In genomic region chr4:81465172-81465571, GRCm38 (mm10) we compare ENCODE assay signal across 24 mouse cellular contexts. TPM values are rescaled to one million over a fixed set of nuclear protein-coding genes. Genes with fewer than 3 reads are reported as not detected.
DNase-seq lines count a peak whose midpoint lies in the region; ATAC-seq lines count a peak whose summit lies in the region.
"Had no signal": no experiment of that assay in that cellular context is flagged by ENCODE, and none has a peak within 500 bp of the region (broad histone marks: within the 10 kb centered on the region; RNA-seq: fewer than 3 reads in every experiment).

No protein-coding gene starts in this region.

- no peak overlapping the region for H3K9ac ChIP-seq in midbrain, embryonic 11.5 days (ENCODE audit: low read length)
- no peak overlapping the region for H3K9ac ChIP-seq in midbrain, embryonic 14.5 days (replicated peaks; ENCODE audit: low read length)
- H3K9ac ChIP-seq: forebrain, postnatal 0 days; heart, embryonic 13.5 days; hindbrain, embryonic 12.5 days; hindbrain, embryonic 15.5 days had no signal

- no peak overlapping the region for H3K4me2 ChIP-seq in midbrain, embryonic 11.5 days
- no peak overlapping the region for H3K4me2 ChIP-seq in midbrain, embryonic 14.5 days (ENCODE audit: low read length)
- H3K4me2 ChIP-seq: heart, embryonic 13.5 days; hindbrain, embryonic 12.5 days; hindbrain, embryonic 15.5 days had no signal

- no peaks in the 10 kb centered on the region for H3K4me1 ChIP-seq in midbrain, embryonic 11.5 days (ENCODE audit: control insufficient read depth, insufficient read depth, low read length)
- no peaks in the 10 kb centered on the region for H3K4me1 ChIP-seq in midbrain, embryonic 14.5 days (ENCODE audit: control insufficient read depth, insufficient read depth, low read length)
- H3K4me1 ChIP-seq in brown adipose tissue, adult 24 weeks (ENCODE audit: control insufficient read depth, insufficient read depth, insufficient read length, low read length): 0 out of 2 replicates have a peak, but pooled peaks cover 3% of the 10 kb centered on the region
- H3K4me1 ChIP-seq: heart, embryonic 10.5 days; hindbrain, embryonic 12.5 days; hindbrain, embryonic 15.5 days had no signal

- H3K36me3 ChIP-seq in midbrain, embryonic 11.5 days (ENCODE audit: control insufficient read depth, insufficient read depth, low read length): no peaks in the 10 kb centered on the region
- H3K36me3 ChIP-seq in midbrain, embryonic 14.5 days (ENCODE audit: control insufficient read depth, insufficient read depth, low read length): no peaks in the 10 kb centered on the region
- H3K36me3 ChIP-seq: G1E; heart, embryonic 10.5 days; heart, embryonic 13.5 days; hindbrain, embryonic 12.5 days; hindbrain, embryonic 15.5 days had no signal

- no peak overlapping the region for H3K27ac ChIP-seq in midbrain, embryonic 11.5 days (ENCODE audit: low read depth, low read length)
- H3K27ac ChIP-seq in midbrain, embryonic 14.5 days (replicated peaks; ENCODE audit: low read depth, low read length): no peak overlapping the region
- H3K27ac ChIP-seq in brown adipose tissue, adult 24 weeks (replicated peaks; ENCODE audit: low read depth, low read length): peak overlapping the region; percentile 26; the same call in 1 of the 2 replicates
- H3K27ac ChIP-seq: heart, adult 2 months; heart, embryonic 10.5 days; heart, embryonic 13.5 days; hindbrain, embryonic 12.5 days; hindbrain, embryonic 15.5 days had no signal

- no peaks in the 10 kb centered on the region for H3K27me3 ChIP-seq in midbrain, embryonic 11.5 days (ENCODE audit: control insufficient read depth, insufficient read depth, low read length)
- H3K27me3 ChIP-seq in midbrain, embryonic 14.5 days (ENCODE audit: control insufficient read depth, insufficient read depth, low read length): no peaks in the 10 kb centered on the region
- H3K27me3 ChIP-seq: CH12.LX; heart, embryonic 13.5 days; hindbrain, embryonic 12.5 days; hindbrain, embryonic 15.5 days had no signal

- WGBS in midbrain, embryonic 11.5 days: 91% methylated on average over 3 of the region's 3 CpGs
- WGBS in midbrain, embryonic 14.5 days: 92% methylated on average over 3 of the region's 3 CpGs

- no peak overlapping the region for H3K4me3 ChIP-seq in midbrain, embryonic 11.5 days (ENCODE audit: low read depth, low read length)
- H3K4me3 ChIP-seq in midbrain, embryonic 14.5 days (replicated peaks; ENCODE audit: low read depth, low read length): no peak overlapping the region
- no peak overlapping the region for H3K4me3 ChIP-seq in brown adipose tissue, adult 24 weeks (ENCODE audit: insufficient read depth, low read depth, low read length)
- H3K4me3 ChIP-seq: heart, adult 2 months; heart, embryonic 10.5 days; heart, embryonic 13.5 days; hindbrain, embryonic 12.5 days; hindbrain, embryonic 15.5 days had no signal

- peak; percentile 36 for DNase-seq in adrenal gland, postnatal 14 days
- DNase-seq in adrenal gland, adult 2 months: no peak
- peak; percentile 33 for DNase-seq in midbrain, embryonic 11.5 days (ENCODE audit: low spot score, missing footprints)
- no peak for DNase-seq in midbrain, embryonic 14.5 days
- no peak for DNase-seq in frontal cortex, postnatal 14 days (ENCODE audit: low spot score in 2 of 2)
- DNase-seq: adrenal gland, postnatal 25 days; B cell, adult 2 months; cerebellum, adult 18-20 months; cerebellum, adult 9-10 months; cerebellum, postnatal 14 days; forebrain, postnatal 0 days; gastrocnemius, postnatal 25 days; heart, adult 2 months; heart, postnatal 14 days; kidney, adult 11 months had no signal

- ATAC-seq in midbrain, embryonic 11.5 days (ENCODE audit: low FRiP score): no peak
- no peak for ATAC-seq in midbrain, embryonic 14.5 days (ENCODE audit: low FRiP score, low TSS enrichment)
- ATAC-seq: forebrain, embryonic 14.5 days; forebrain, postnatal 0 days; Patski had no signal

- no peaks in the 10 kb centered on the region for H3K9me3 ChIP-seq in midbrain, embryonic 11.5 days (ENCODE audit: control insufficient read depth, low read length)
- no peaks in the 10 kb centered on the region for H3K9me3 ChIP-seq in midbrain, embryonic 14.5 days (ENCODE audit: control insufficient read depth, low read length)
- H3K9me3 ChIP-seq: heart, embryonic 10.5 days; heart, embryonic 13.5 days; hindbrain, embryonic 12.5 days; hindbrain, embryonic 15.5 days had no signal

RNA-seq across cellular contexts. Expression of gene Mpdz, which starts 22.6 kb away (rescaled TPM):
- 76.3 and 84.4 TPM in 2 replicates for total RNA-seq in adrenal gland, postnatal 14 days (2021)
- 100 to 1,000 TPM in 1 of 2 experiments, 10 to 100 TPM in 1; 95.2 to 101 TPM for total RNA-seq in adrenal gland, adult 2 months (2021)
- 12.6 and 15.9 TPM in 2 replicates for polyA plus RNA-seq in adrenal gland, adult 2 months (2012; rRNA removed)
- polyA plus RNA-seq in midbrain, embryonic 11.5 days (2014; fragmentation: Nextera tagmentation; extraction: Ambion mirVana): 43.6 and 44.6 TPM in 2 replicates
- polyA plus RNA-seq in midbrain, embryonic 14.5 days (2014; fragmentation: Nextera tagmentation; extraction: Ambion mirVana): 13.1 and 21.2 TPM in 2 replicates
- polyA plus RNA-seq in brown adipose tissue, adult 24 weeks (2012; ENCODE audit: insufficient read depth, insufficient read length, missing spikeins): 19.3 and 31.2 TPM in 2 replicates
- total RNA-seq: CH12.LX had no signal
- polyA plus RNA-seq: G1E had no signal

Comparison
In these comparisons a context has a peak if more than half of its experiments do, and no peak if none do; other contexts are left out.
1. DNase-seq: peak in adrenal gland, postnatal 14 days (single experiment) and midbrain, embryonic 11.5 days (single experiment); none in adrenal gland, adult 2 months (single experiment), midbrain, embryonic 14.5 days (single experiment) and frontal cortex, postnatal 14 days (0 of 2).